Mouse (Mus musculus): ENCODE results near the gene Jup. TPM values are rescaled to one million over a fixed set of nuclear protein-coding genes. Genes with fewer than 3 reads are reported as not detected.
"Not testable (repeated sequence)": the region's sequence is repeated elsewhere in the genome, so short reads cannot be mapped to it uniquely, and the experiment has no call there.

Gene Jup
- polyA plus RNA-seq, 1 experiment from 2014 or later, result 234 TPM

GRCm38 (mm10) chr11:100327316-100327715 is 70.2 kb downstream of the Jup start:
- WGBS, result 81% methylated on average over 11 of the region's 11 CpGs
- TF ChIP-seq CTCF (IDR thresholded peaks at IDR 0.05; ENCODE audit: low read depth) (no peak), EP300 (optimal IDR thresholded peaks at IDR 0.05) (no peak)
- Histone ChIP-seq H3K27me3 (ENCODE audit: control insufficient read depth, insufficient read depth, low read length) (no peaks in the 10 kb centered on the region), H3K36me3 (ENCODE audit: control insufficient read depth, insufficient read depth, low read length) (peaks cover 3% of the 10 kb centered on the region; the same call in 1 of the 2 replicates), H3K9ac (ENCODE audit: low read length) (no peak overlapping the region), H3K27ac (replicated peaks) (no peak overlapping the region), H3K9me3 (ENCODE audit: control insufficient read depth, low read length) (no peaks in the 10 kb centered on the region), H3K4me1 (replicated peaks; ENCODE audit: control insufficient read depth, insufficient read depth) (no peaks in the 10 kb centered on the region), H3K4me2 (replicated peaks; ENCODE audit: low read depth) (no peak overlapping the region), H3K4me3 (ENCODE audit: low read depth, low read length) (no peak overlapping the region)
- no peak for DNase-seq (ENCODE audit: low spot score)
- ATAC-seq (ENCODE audit: low FRiP score, low TSS enrichment), result no peak

GRCm38 (mm10) chr11:100325062-100325629 is 72.4 kb downstream of the Jup start:
- no peak for TF ChIP-seq CTCF (IDR thresholded peaks at IDR 0.05; ENCODE audit: low read depth)
- TF ChIP-seq EP300 (optimal IDR thresholded peaks at IDR 0.05), result no peak
- Histone ChIP-seq H3K36me3 (ENCODE audit: control insufficient read depth, insufficient read depth, low read length) (peaks cover 13% of the 10 kb centered on the region), H3K27ac (replicated peaks) (no peak overlapping the region), H3K4me2 (replicated peaks; ENCODE audit: low read depth) (no peak overlapping the region), H3K4me3 (ENCODE audit: low read depth, low read length) (no peak overlapping the region), H3K27me3 (ENCODE audit: control insufficient read depth, insufficient read depth, low read length) (no peaks in the 10 kb centered on the region), H3K9me3 (ENCODE audit: control insufficient read depth, low read length) (no peaks in the 10 kb centered on the region), H3K4me1 (replicated peaks; ENCODE audit: control insufficient read depth, insufficient read depth) (no peaks in the 10 kb centered on the region), H3K9ac (ENCODE audit: low read length) (no peak overlapping the region)
- no peak for ATAC-seq (ENCODE audit: low FRiP score, low TSS enrichment)
- WGBS, result 58% methylated on average over 11 of the region's 11 CpGs
- DNase-seq (ENCODE audit: low spot score), result no peak

GRCm38 (mm10) chr11:100323578-100323977 is 74.0 kb downstream of the Jup start:
- no peak overlapping the region for H3K9ac ChIP-seq (ENCODE audit: low read length)
- peaks cover 13% of the 10 kb centered on the region for H3K36me3 ChIP-seq (ENCODE audit: control insufficient read depth, insufficient read depth, low read length)
- no peaks in the 10 kb centered on the region for H3K4me1 ChIP-seq (replicated peaks; ENCODE audit: control insufficient read depth, insufficient read depth)
- DNase-seq (ENCODE audit: low spot score) (peak; percentile 69), ATAC-seq (ENCODE audit: low FRiP score, low TSS enrichment) (no peak)
- H3K27me3 ChIP-seq (ENCODE audit: control insufficient read depth, insufficient read depth, low read length), result no peaks in the 10 kb centered on the region
- no peak overlapping the region for H3K4me3 ChIP-seq (ENCODE audit: low read depth, low read length)
- no peak overlapping the region for H3K4me2 ChIP-seq (replicated peaks; ENCODE audit: low read depth)
- H3K27ac ChIP-seq (replicated peaks), result no peak overlapping the region
- no peaks in the 10 kb centered on the region for H3K9me3 ChIP-seq (ENCODE audit: control insufficient read depth, low read length)
- no peak for TF ChIP-seq EP300 (optimal IDR thresholded peaks at IDR 0.05)
- peak; percentile 86 for TF ChIP-seq CTCF (IDR thresholded peaks at IDR 0.05; ENCODE audit: low read depth)
- WGBS, result 25% methylated on average over 3 of the region's 3 CpGs

GRCm38 (mm10) chr11:100322591-100323258 is 74.8 kb downstream of the Jup start:
- DNase-seq (ENCODE audit: low spot score), result no peak
- no peak for ATAC-seq (ENCODE audit: low FRiP score, low TSS enrichment)
- 58% methylated on average over 3 of the region's 3 CpGs for WGBS
- Histone ChIP-seq H3K27me3 (ENCODE audit: control insufficient read depth, insufficient read depth, low read length) (no peaks in the 10 kb centered on the region), H3K4me3 (ENCODE audit: low read depth, low read length) (no peak overlapping the region), H3K4me1 (replicated peaks; ENCODE audit: control insufficient read depth, insufficient read depth) (no peaks in the 10 kb centered on the region), H3K36me3 (ENCODE audit: control insufficient read depth, insufficient read depth, low read length) (peaks cover 13% of the 10 kb centered on the region), H3K4me2 (replicated peaks; ENCODE audit: low read depth) (no peak overlapping the region), H3K9me3 (ENCODE audit: control insufficient read depth, low read length) (no peaks in the 10 kb centered on the region), H3K9ac (ENCODE audit: low read length) (no peak overlapping the region), H3K27ac (replicated peaks) (no peak overlapping the region)
- TF ChIP-seq CTCF (IDR thresholded peaks at IDR 0.05; ENCODE audit: low read depth) (no peak), EP300 (optimal IDR thresholded peaks at IDR 0.05) (no peak)

- Histone ChIP-seq H3K4me2 (replicated peaks; ENCODE audit: low read depth) (0 out of 2 replicates have a peak overlapping the region, but pooled peaks have one; percentile 3), H3K36me3 (ENCODE audit: control insufficient read depth, insufficient read depth, low read length) (peaks cover 13% of the 10 kb centered on the region)
- not testable (repeated sequence) for H3K27me3 ChIP-seq (ENCODE audit: control insufficient read depth, insufficient read depth, low read length); ATAC-seq (ENCODE audit: low FRiP score, low TSS enrichment); H3K4me1 ChIP-seq (replicated peaks; ENCODE audit: control insufficient read depth, insufficient read depth); DNase-seq (ENCODE audit: low spot score); H3K4me3 ChIP-seq (ENCODE audit: low read depth, low read length); H3K9ac ChIP-seq (ENCODE audit: low read length); H3K9me3 ChIP-seq (ENCODE audit: control insufficient read depth, low read length); H3K27ac ChIP-seq (replicated peaks)
- peak; percentile 22 for TF ChIP-seq CTCF (IDR thresholded peaks at IDR 0.05; ENCODE audit: low read depth)
- WGBS, result 62% methylated on average over 7 of the region's 7 CpGs
Measured at GRCm38 (mm10) chr11:100321479-100322305, 75.9 kb downstream of the Jup start.

- H3K4me3 ChIP-seq (ENCODE audit: low read depth, low read length), result peak overlapping the region; percentile 70
- H3K4me2 ChIP-seq (replicated peaks; ENCODE audit: low read depth), result peak overlapping the region; percentile 69
- H3K27me3 ChIP-seq (ENCODE audit: control insufficient read depth, insufficient read depth, low read length); H3K4me1 ChIP-seq (replicated peaks; ENCODE audit: control insufficient read depth, insufficient read depth); DNase-seq (ENCODE audit: low spot score); H3K9me3 ChIP-seq (ENCODE audit: control insufficient read depth, low read length): not testable (repeated sequence)
- H3K36me3 ChIP-seq (ENCODE audit: control insufficient read depth, insufficient read depth, low read length), result peaks cover 13% of the 10 kb centered on the region
- H3K9ac ChIP-seq (ENCODE audit: low read length), result peak overlapping the region; percentile 61
- H3K27ac ChIP-seq (replicated peaks), result peak overlapping the region; percentile 100
- WGBS, result 13% methylated on average over 11 of the region's 11 CpGs
- peak; percentile 2; the same call in 1 of the 2 replicates for ATAC-seq (ENCODE audit: low FRiP score, low TSS enrichment)
Measured at GRCm38 (mm10) chr11:100320701-100321410, 76.7 kb downstream of the Jup start.
